Mouse (Mus musculus) forebrain, embryonic 13.5 days (tissue): Measurements from ENCODE around the gene Cbl. TPM values are rescaled to one million over a fixed set of nuclear protein-coding genes. Genes with fewer than 3 reads are reported as not detected.

ENCODE experiments used
- ATAC-seq: fragments of 200-750 bp; cut with Nextera tagmentation; 2 replicates; pipeline ENCODE4 v1.8.0; 2017
- H3K27ac ChIP-seq: fragments of 300-500 bp; sonication (generic); 2 replicates; pipeline ENCODE4 v1.5.1; 2015; ENCODE audit warnings: inconsistent platforms, mild to moderate bottlenecking, moderate library complexity
- H3K27me3 ChIP-seq: fragments of 300-500 bp; sonication (generic); 2 replicates; pipeline ENCODE4 v1.6.1; 2015; ENCODE audit warnings: mild to moderate bottlenecking, inconsistent platforms
- H3K36me3 ChIP-seq: fragments of 300-500 bp; sonication (generic); 2 replicates; pipeline ENCODE4 v1.6.1; 2015; ENCODE audit warnings: mild to moderate bottlenecking, inconsistent platforms; ENCODE audit not compliant: poor library complexity, severe bottlenecking
- H3K4me1 ChIP-seq: fragments of 300-500 bp; sonication (generic); 2 replicates; pipeline ENCODE4 v1.6.1; 2015; ENCODE audit warnings: inconsistent platforms
- H3K4me2 ChIP-seq: fragments of 300-500 bp; sonication (generic); 2 replicates; pipeline ENCODE4 v1.6.1; 2015; ENCODE audit warnings: inconsistent platforms, mild to moderate bottlenecking, moderate library complexity
- H3K4me3 ChIP-seq: fragments of 300-500 bp; sonication (generic); 2 replicates; pipeline ENCODE4 v1.5.1; 2015; ENCODE audit warnings: mild to moderate bottlenecking, inconsistent platforms
- H3K9ac ChIP-seq: fragments of 300-500 bp; sonication (generic); 2 replicates; pipeline ENCODE4 v1.6.1; 2015; ENCODE audit warnings: mild to moderate bottlenecking, inconsistent platforms
- H3K9me3 ChIP-seq: fragments of 300-500 bp; sonication (generic); replicated peaks from 2 replicates; pipeline ENCODE4 v1.6.1; 2016; ENCODE audit warnings: inconsistent platforms
- WGBS: fragments of 180-500 bp; shearing (Covaris S2); methylation state at CpG from one replicate; pipeline ENCODE4 v1.1.7; 2015; 5-methylcytosine and 5-hydroxymethylcytosine counted together
- polyA plus RNA-seq: library from polyadenylated mRNA; unstranded; fragments of >200 nt; fragmentation: Nextera tagmentation; extraction: Ambion mirVana; gene quantifications from 2 replicates; pipeline ENCODE4 v1.2.1, GENCODE M21; 2015

Gene Cbl
- polyA plus RNA-seq, 1 experiment from 2014 or later: 25.2 TPM

DNA sequence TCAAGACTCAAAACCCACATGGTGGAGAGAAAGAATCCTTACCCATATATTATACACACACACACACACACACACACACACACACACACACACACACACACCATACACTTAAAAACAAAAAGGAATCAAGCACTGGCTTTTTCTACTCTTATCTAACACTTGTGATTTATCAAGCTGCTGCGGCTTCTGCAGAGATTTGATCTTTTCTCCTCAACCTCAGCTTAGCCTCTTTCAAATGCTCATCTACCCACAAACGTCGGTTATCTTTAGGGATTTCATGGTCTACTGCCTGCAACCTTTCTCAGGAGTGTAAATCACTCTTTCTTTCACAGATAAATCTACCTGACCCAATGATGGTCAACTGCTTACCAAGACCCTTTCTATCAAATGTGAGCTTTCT lies 33.4 kb downstream of the Cbl start:
- H3K9ac ChIP-seq: no peak overlapping the region
- WGBS: 83% methylated on average over 3 of the region's 3 CpGs
- ATAC-seq: no peak
- H3K4me3 ChIP-seq: no peak overlapping the region
- H3K27ac ChIP-seq: no peak overlapping the region
- H3K27me3 ChIP-seq: no peaks in the 10 kb centered on the region
- H3K4me1 ChIP-seq: no peaks in the 10 kb centered on the region
- H3K9me3 ChIP-seq: no peaks in the 10 kb centered on the region
- no peak overlapping the region for H3K4me2 ChIP-seq
- peaks cover 37% of the 10 kb centered on the region for H3K36me3 ChIP-seq

DNA sequence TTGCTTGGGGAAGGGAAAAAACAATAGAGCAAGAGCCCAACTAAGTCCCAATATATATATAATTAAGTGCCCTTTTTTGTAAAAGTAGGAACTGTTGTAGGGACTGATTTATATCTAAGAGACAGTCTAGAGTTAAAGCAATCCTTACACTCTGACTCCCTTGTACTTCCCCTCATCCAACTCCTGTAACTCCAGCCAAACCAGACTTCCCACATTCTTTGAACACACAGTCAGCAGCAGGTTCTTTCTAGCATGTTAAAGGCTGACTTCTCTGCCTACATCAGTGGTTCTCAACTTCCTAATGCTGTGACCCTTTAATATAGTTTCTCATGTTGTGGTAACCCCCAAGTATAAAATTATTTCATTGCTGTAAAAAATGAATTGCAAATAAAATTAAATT lies 34.3 kb downstream of the Cbl start:
- ATAC-seq: no peak
- Histone ChIP-seq H3K9me3 (no peaks in the 10 kb centered on the region), H3K4me3 (no peak overlapping the region), H3K27me3 (no peaks in the 10 kb centered on the region), H3K36me3 (peaks cover 42% of the 10 kb centered on the region), H3K4me2 (no peak overlapping the region), H3K9ac (no peak overlapping the region), H3K4me1 (no peaks in the 10 kb centered on the region), H3K27ac (no peak overlapping the region)

DNA sequence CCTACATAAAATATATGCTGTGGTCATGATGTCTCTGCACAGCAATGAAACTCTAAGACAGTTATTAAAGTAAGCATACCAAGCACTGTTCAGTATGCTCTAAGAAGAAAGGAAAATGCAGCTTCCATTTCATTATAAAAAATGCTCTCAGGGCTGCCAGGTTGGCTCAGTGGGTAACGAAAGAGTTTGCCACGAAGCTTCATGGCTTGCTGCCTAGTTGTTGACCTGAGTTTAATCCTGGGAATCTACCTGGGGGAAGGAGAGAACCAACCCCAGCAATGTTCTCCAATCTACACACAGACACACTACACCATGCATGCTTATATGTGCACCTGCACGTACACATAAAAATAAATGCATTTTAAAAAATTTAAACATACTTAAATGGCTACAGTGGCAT lies 34.7 kb downstream of the Cbl start:
- 83% methylated on average over 3 of the region's 3 CpGs for WGBS
- Histone ChIP-seq H3K27ac (no peak overlapping the region), H3K36me3 (peaks cover 42% of the 10 kb centered on the region), H3K4me2 (no peak overlapping the region), H3K9me3 (no peaks in the 10 kb centered on the region), H3K27me3 (no peaks in the 10 kb centered on the region), H3K9ac (no peak overlapping the region), H3K4me1 (no peaks in the 10 kb centered on the region), H3K4me3 (no peak overlapping the region)
- ATAC-seq: no peak

DNA sequence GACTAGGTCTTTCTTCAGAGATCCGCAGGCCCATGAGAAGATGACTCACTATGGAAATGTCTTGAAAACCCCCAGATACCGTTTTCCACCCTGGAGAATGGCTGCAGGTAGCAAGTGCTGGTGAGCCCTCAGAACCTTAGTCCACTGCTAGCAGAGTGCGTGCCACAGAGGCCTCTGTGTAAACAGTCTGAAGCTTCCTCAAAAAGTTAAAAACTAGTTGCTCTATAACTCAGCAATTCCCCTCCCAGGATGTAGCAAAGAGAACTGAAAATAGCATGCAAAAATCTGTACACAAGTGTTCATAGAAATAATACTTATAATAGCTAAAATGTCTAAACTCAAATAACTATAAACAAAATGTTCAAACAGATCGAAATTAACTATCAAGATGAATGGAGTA lies 37.5 kb downstream of the Cbl start:
- H3K9me3 ChIP-seq: no peaks in the 10 kb centered on the region
- H3K27me3 ChIP-seq: no peaks in the 10 kb centered on the region
- peaks cover 42% of the 10 kb centered on the region for H3K36me3 ChIP-seq
- no peak overlapping the region for H3K27ac ChIP-seq
- no peak overlapping the region for H3K4me2 ChIP-seq
- no peak overlapping the region for H3K4me3 ChIP-seq
- ATAC-seq: no peak
- no peaks in the 10 kb centered on the region for H3K4me1 ChIP-seq
- WGBS: 94% methylated on average over 4 of the region's 4 CpGs
- H3K9ac ChIP-seq: no peak overlapping the region

DNA sequence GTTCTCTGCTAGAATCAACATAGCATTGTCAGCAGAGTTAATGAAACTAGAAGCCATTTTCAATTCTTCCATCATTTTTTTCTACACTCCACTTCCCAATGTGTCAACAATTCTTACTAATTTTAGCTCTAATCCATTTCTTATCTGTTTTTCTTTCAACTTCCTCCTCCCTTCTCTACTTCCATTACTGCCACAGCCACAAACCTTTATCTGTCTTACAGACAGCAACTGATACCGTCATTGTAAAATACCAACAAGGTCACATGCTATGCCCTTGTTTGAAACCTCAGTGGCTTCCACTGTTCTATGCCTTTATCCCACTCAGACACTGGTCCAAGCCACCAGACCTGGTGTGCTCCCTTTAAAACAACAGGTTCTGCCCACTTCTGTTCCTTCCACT lies 39.8 kb downstream of the Cbl start:
- 0 out of 2 replicates have a peak, but pooled peaks cover 2% of the 10 kb centered on the region for H3K4me1 ChIP-seq
- WGBS: 86% methylated on average over 1 of the region's 1 CpGs
- H3K36me3 ChIP-seq: peaks cover 31% of the 10 kb centered on the region
- ATAC-seq: no peak
- H3K9ac ChIP-seq: no peak overlapping the region
- H3K4me2 ChIP-seq: no peak overlapping the region
- H3K9me3 ChIP-seq: no peaks in the 10 kb centered on the region
- no peak overlapping the region for H3K27ac ChIP-seq
- no peak overlapping the region for H3K4me3 ChIP-seq
- H3K27me3 ChIP-seq: no peaks in the 10 kb centered on the region

DNA sequence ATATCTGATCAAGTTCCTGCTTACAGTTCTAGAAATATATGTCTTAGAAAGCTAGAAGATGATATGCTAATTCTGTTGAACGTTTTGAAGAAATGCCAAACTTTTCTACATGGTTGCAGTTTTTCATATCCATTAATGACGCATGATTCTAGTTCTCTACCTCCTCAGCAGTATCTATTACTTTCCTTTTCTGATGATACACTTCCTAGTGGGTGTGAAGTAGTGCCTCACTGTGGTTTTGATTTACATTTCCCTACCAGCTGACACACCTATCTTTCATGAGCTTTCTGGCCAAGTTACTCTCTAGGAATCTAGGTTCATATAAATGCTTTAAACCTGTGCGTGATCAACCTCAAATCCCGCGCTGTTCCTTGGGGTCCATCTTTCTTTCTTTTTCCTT lies 41.1 kb downstream of the Cbl start:
- 95% methylated on average over 5 of the region's 5 CpGs for WGBS
- no peak overlapping the region for H3K4me2 ChIP-seq
- no peak overlapping the region for H3K27ac ChIP-seq
- ATAC-seq: no peak
- H3K9ac ChIP-seq: no peak overlapping the region
- H3K4me1 ChIP-seq: peaks cover 14% of the 10 kb centered on the region
- peaks cover 21% of the 10 kb centered on the region for H3K36me3 ChIP-seq
- no peaks in the 10 kb centered on the region for H3K27me3 ChIP-seq
- no peaks in the 10 kb centered on the region for H3K9me3 ChIP-seq
- no peak overlapping the region for H3K4me3 ChIP-seq

DNA sequence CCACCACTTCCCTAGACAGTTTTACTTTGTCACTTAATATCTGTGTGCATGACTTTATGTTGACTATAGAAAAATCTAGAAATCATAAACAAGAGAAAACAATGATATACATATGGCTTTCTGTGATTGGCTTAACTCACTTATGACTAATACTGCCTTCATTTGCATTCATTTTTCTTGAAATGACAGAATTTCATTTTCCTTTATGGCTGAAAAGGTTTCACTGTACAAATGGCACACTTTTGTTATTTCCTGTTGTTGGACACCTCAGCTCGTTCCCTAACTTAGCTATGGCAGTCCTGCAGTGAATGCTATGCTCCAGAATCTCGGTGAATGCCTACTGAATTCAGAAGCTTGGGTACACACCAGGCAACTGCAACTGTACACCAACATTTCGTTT lies 41.5 kb downstream of the Cbl start:
- H3K36me3 ChIP-seq: peaks cover 17% of the 10 kb centered on the region
- H3K27me3 ChIP-seq: no peaks in the 10 kb centered on the region
- no peak overlapping the region for H3K4me2 ChIP-seq
- no peak overlapping the region for H3K4me3 ChIP-seq
- ATAC-seq: no peak
- WGBS: 89% methylated on average over 3 of the region's 3 CpGs
- H3K4me1 ChIP-seq: peaks cover 18% of the 10 kb centered on the region
- H3K9me3 ChIP-seq: no peaks in the 10 kb centered on the region
- no peak overlapping the region for H3K27ac ChIP-seq
- H3K9ac ChIP-seq: no peak overlapping the region

DNA sequence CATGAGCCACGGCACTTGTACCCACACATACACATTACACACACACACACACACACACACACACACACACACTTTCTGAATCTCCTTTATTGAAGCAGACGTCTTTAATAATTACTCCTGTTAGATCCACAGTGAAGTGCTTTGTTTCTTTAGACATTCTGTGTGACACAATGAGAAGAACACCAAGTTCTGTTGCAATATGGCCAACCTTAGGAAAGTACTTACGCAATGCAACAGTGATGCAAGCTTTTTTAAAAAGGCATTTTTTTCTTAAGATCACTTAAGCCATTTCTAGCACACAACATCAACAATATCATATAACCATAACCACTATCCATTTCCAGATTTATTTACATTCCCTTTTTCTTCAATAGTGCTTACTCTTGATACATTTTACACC lies 42.7 kb downstream of the Cbl start:
- 73% methylated on average over 3 of the region's 3 CpGs for WGBS
- ATAC-seq: no peak
- no peak overlapping the region for H3K4me2 ChIP-seq

DNA sequence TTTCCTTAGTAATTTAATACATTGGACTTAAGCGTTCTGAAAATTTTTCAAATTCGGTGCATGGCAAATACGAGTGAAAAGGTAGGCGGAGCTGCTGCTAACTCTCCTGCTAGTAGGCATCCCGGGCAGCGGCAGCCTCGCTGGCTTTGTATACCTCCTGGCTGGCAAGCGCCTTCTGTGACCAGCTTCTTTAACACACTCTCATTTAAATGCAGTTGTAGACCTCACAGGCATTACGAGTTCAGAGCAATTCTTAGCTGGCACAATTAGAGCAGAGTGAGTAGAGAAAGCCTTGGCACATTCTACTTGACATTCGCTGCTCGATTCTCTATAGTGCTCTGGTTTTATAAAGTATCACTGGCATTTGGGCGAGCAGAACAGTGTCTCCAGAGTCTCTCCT lies 45.6 kb downstream of the Cbl start:
- Histone ChIP-seq H3K27ac (peak overlapping the region; percentile 51; the same call in 1 of the 2 replicates), H3K36me3 (no peaks in the 10 kb centered on the region), H3K9ac (no peak overlapping the region), H3K9me3 (no peaks in the 10 kb centered on the region), H3K4me2 (0 out of 2 replicates have a peak overlapping the region, but pooled peaks have one; percentile 10), H3K27me3 (no peaks in the 10 kb centered on the region), H3K4me3 (no peak overlapping the region), H3K4me1 (peaks cover 20% of the 10 kb centered on the region)
- ATAC-seq: no peak
- 46% methylated on average over 12 of the region's 12 CpGs for WGBS

More for the DNA sequence above, 42.7 kb downstream of the Cbl start:
- Histone ChIP-seq H3K27ac (no peak overlapping the region), H3K27me3 (no peaks in the 10 kb centered on the region), H3K9ac (no peak overlapping the region), H3K4me1 (peaks cover 20% of the 10 kb centered on the region), H3K36me3 (peaks cover 6% of the 10 kb centered on the region; the same call in 1 of the 2 replicates), H3K9me3 (no peaks in the 10 kb centered on the region), H3K4me3 (no peak overlapping the region)

DNA sequence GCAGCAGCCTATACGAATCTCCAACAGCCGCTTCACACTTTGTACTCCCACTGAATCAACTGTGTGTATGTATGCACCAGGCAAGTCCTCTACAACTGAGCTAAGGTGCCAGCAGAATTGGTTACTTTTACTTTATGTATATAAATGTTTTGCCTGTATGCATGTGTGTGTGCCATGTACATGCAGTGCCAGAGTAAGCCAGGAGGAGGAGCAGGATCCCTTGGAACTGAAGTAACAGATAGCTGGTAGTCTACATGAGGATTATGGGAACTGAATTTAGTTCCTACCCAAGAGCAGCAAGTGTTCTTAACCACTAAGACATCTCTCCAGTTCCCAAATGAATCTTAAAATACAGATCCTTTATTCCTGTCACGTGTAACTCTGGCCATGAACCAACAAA lies 51.6 kb downstream of the Cbl start:
- no peak overlapping the region for H3K27ac ChIP-seq
- H3K4me3 ChIP-seq: no peak overlapping the region
- whole genome bisulfite sequencing: 93% methylated on average over 3 of the region's 3 CpGs
- no peaks in the 10 kb centered on the region for H3K9me3 ChIP-seq
- H3K36me3 ChIP-seq: peaks cover 10% of the 10 kb centered on the region; the same call in 1 of the 2 replicates
- H3K4me2 ChIP-seq: no peak overlapping the region
- peaks cover under 1% of the 10 kb centered on the region; the same call in 1 of the 2 replicates for H3K4me1 ChIP-seq
- ATAC-seq: no peak
- no peak overlapping the region for H3K9ac ChIP-seq
- no peaks in the 10 kb centered on the region for H3K27me3 ChIP-seq

DNA sequence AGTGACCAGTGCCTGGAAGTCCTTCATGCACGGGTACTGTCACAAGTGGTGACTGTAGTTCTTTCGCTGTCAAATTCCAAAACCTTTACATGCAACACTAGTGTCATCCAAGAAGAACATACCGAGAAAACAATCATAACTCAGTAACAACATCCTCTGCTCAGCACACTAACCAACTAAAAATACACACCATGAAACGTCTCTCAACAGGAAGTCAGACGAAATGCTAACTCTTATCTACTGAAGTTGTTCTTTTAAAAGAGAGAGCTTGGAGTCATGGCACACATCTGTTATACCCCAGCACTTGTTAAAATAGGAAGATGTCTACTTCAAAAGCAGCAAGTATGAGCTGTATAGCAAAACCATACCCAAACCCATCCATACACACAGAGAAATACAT lies 52.3 kb downstream of the Cbl start:
- Histone ChIP-seq H3K27ac (no peak overlapping the region), H3K4me3 (no peak overlapping the region)
- WGBS: 92% methylated on average over 5 of the region's 5 CpGs

DNA sequence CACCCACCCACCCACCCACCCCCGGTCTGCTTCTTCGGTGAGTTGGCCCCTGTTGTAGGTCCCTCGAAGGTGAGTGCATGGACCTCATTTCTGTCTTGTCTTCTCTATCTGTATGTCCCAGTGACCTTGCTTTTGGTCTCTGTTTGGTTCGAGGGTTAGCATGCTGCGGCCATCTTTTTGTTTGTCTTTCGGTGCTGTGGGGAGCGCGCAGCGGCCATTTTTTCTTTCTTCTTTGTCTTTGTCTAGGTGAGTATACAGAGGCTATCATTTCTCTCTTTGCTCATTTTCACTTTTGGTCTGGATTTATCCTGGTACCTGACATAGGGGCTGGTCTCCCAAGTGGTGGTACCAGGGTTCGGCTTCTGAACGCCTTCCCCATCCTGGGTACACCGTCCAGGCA lies 55.0 kb downstream of the Cbl start:
- ATAC-seq: no peak
- Histone ChIP-seq H3K4me1 (no peaks in the 10 kb centered on the region), H3K27me3 (no peaks in the 10 kb centered on the region), H3K4me3 (no peak overlapping the region), H3K36me3 (peaks cover 10% of the 10 kb centered on the region; the same call in 1 of the 2 replicates), H3K4me2 (no peak overlapping the region), H3K9ac (no peak overlapping the region), H3K9me3 (no peaks in the 10 kb centered on the region), H3K27ac (no peak overlapping the region)
- 96% methylated on average over 12 of the region's 12 CpGs for WGBS

More for the DNA sequence above, 52.3 kb downstream of the Cbl start:
- Histone ChIP-seq H3K36me3 (peaks cover 10% of the 10 kb centered on the region; the same call in 1 of the 2 replicates), H3K9me3 (no peaks in the 10 kb centered on the region), H3K9ac (no peak overlapping the region), H3K4me2 (no peak overlapping the region), H3K4me1 (no peaks in the 10 kb centered on the region), H3K27me3 (no peaks in the 10 kb centered on the region)
- no peak for ATAC-seq

DNA sequence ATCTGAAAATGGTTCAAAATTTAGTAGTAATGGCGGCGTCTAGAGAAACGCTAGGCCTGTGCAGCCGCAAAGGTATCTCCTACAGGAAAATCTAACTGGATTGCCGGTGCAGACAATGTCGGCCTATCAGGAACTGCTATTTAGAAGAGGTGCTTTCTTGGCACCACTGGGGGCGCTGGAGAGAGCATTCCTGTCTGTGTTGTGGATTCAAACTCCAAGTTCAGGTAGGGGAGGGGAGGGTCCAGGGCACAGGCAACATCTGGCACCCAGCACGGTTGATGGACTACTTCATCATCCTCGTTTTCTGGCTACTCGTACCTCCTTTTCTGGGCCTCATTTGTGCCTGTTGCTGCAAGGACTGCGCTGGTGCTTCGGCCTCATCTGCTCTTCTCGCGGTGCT lies 55.5 kb downstream of the Cbl start:
- Histone ChIP-seq H3K4me3 (no peak overlapping the region), H3K27me3 (no peaks in the 10 kb centered on the region), H3K4me2 (no peak overlapping the region), H3K27ac (no peak overlapping the region), H3K36me3 (peaks cover 10% of the 10 kb centered on the region; the same call in 1 of the 2 replicates), H3K4me1 (no peaks in the 10 kb centered on the region), H3K9me3 (no peaks in the 10 kb centered on the region), H3K9ac (no peak overlapping the region)
- 86% methylated on average over 14 of the region's 14 CpGs for WGBS
- ATAC-seq: no peak
